12 mouse cellular contexts compared by ENCODE assay signal in genomic region chr9:23156820-23157570, GRCm38 (mm10).
DNase-seq lines count a peak whose midpoint lies in the region; ATAC-seq and TF ChIP-seq lines count a peak whose summit lies in the region.
"Had no signal": no experiment of that assay in that cellular context is flagged by ENCODE, and none has a peak within 500 bp of the region (broad histone marks: within the 10 kb centered on the region; RNA-seq: fewer than 3 reads in every experiment).

No protein-coding gene starts in this region.

- H3K4me3 ChIP-seq in intestine, postnatal 0 days (ENCODE audit: low read depth, low read length): no peak overlapping the region
- H3K4me3 ChIP-seq: embryonic facial prominence, embryonic 13.5 days had no signal

- no peaks in the 10 kb centered on the region for H3K27me3 ChIP-seq in intestine, postnatal 0 days (replicated peaks; ENCODE audit: control insufficient read depth, insufficient read depth, low read length)
- H3K27me3 ChIP-seq: embryonic facial prominence, embryonic 13.5 days had no signal

- no peaks in the 10 kb centered on the region for H3K36me3 ChIP-seq in intestine, postnatal 0 days (ENCODE audit: control insufficient read depth, insufficient read depth)
- H3K36me3 ChIP-seq: embryonic facial prominence, embryonic 13.5 days had no signal

- H3K27ac ChIP-seq in intestine, postnatal 0 days (ENCODE audit: low read depth, low read length): no peak overlapping the region
- H3K27ac ChIP-seq: embryonic facial prominence, embryonic 13.5 days had no signal

- DNase-seq in cerebellum, postnatal 10 days: peak; percentile 27 to 41
- no peak for DNase-seq in cerebellum, adult 11 months
- DNase-seq in kidney, postnatal 10 days: peak; percentile 13
- no peak for DNase-seq in kidney, postnatal 25 days
- DNase-seq in brain, embryonic 14.5 days (ENCODE audit: low read depth): peak; percentile 16
- DNase-seq in ovary, postnatal 14 days (ENCODE audit: low spot score): peak; percentile 18
- DNase-seq in left cerebral cortex, postnatal 36 days (ENCODE audit: low spot score in 2 of 2): no peak
- DNase-seq: cerebellum, postnatal 36 days; liver had no signal

- no peak overlapping the region for H3K4me2 ChIP-seq in intestine, postnatal 0 days (replicated peaks; ENCODE audit: low read depth)
- H3K4me2 ChIP-seq: embryonic facial prominence, embryonic 13.5 days had no signal

- no peak for TF ChIP-seq CTCF in brain, embryonic 14.5 days (IDR thresholded peaks at IDR 0.05; ENCODE audit: borderline replicate concordance, extremely low read depth, insufficient read depth, insufficient read length)
- no peak for TF ChIP-seq CTCF in intestine, postnatal 0 days (IDR thresholded peaks at IDR 0.05; ENCODE audit: low read depth)

- no peak for ATAC-seq in intestine, postnatal 0 days
- ATAC-seq: lung, postnatal 0 days had no signal

- H3K4me1 ChIP-seq in intestine, postnatal 0 days (replicated peaks; ENCODE audit: control insufficient read depth, insufficient read depth, low read length): no peaks in the 10 kb centered on the region

- intact Hi-C loops in left cerebral cortex, postnatal 36 days (cut with DNase I): no loop called here

- TF ChIP-seq POLR2A in brain, embryonic 14.5 days (IDR thresholded peaks at IDR 0.05; ENCODE audit: borderline replicate concordance, extremely low read depth, insufficient read depth, insufficient read length, poor library complexity, severe bottlenecking): no peak

- H3K9me3 ChIP-seq in intestine, postnatal 0 days (ENCODE audit: control insufficient read depth): no peaks in the 10 kb centered on the region
- H3K9me3 ChIP-seq: embryonic facial prominence, embryonic 13.5 days had no signal

- 31% methylated on average over 5 of the region's 5 CpGs for WGBS in intestine, postnatal 0 days

- H3K9ac ChIP-seq in intestine, postnatal 0 days (ENCODE audit: low read depth, low read length): no peak overlapping the region
- H3K9ac ChIP-seq: embryonic facial prominence, embryonic 13.5 days had no signal

Comparison
In these comparisons a context has a peak if more than half of its experiments do, and no peak if none do; other contexts are left out.
1. DNase-seq: peak in cerebellum, postnatal 10 days (2 of 2), kidney, postnatal 10 days (single experiment), brain, embryonic 14.5 days (single experiment) and ovary, postnatal 14 days (single experiment); none in cerebellum, adult 11 months (single experiment), kidney, postnatal 25 days (0 of 2) and left cerebral cortex, postnatal 36 days (0 of 2).